Mouse (Mus musculus) forebrain, embryonic 12.5 days (tissue): Measurements from ENCODE around the gene Vps37d. TPM values are rescaled to one million over a fixed set of nuclear protein-coding genes. Genes with fewer than 3 reads are reported as not detected.

Experiments
- ATAC-seq: fragments of 200-750 bp; cut with Nextera tagmentation; 2 replicates; pipeline ENCODE4 v1.8.0; 2017; ENCODE audit warnings: moderate TSS enrichment; ENCODE audit not compliant: low FRiP score
- H3K27ac ChIP-seq: fragments of 300-500 bp; sonication (generic); 2 replicates; pipeline ENCODE4 v1.5.1; 2016; ENCODE audit warnings: mild to moderate bottlenecking
- H3K27me3 ChIP-seq: fragments of 300-500 bp; sonication (generic); 2 replicates; pipeline ENCODE4 v1.6.1; 2016; ENCODE audit warnings: mild to moderate bottlenecking
- H3K36me3 ChIP-seq: fragments of 300-500 bp; sonication (generic); replicated peaks from 2 replicates; pipeline ENCODE4 v1.6.1; 2016; ENCODE audit warnings: mild to moderate bottlenecking
- H3K4me1 ChIP-seq: fragments of 300-500 bp; sonication (generic); 2 replicates; pipeline ENCODE4 v1.6.1; 2016
- H3K4me2 ChIP-seq: fragments of 300-500 bp; sonication (generic); 2 replicates; pipeline ENCODE4 v1.6.1; 2016; ENCODE audit warnings: mild to moderate bottlenecking, moderate library complexity
- H3K4me3 ChIP-seq: fragments of 300-500 bp; sonication (generic); replicated peaks from 2 replicates; pipeline ENCODE4 v1.5.1; 2016; ENCODE audit warnings: mild to moderate bottlenecking
- H3K9ac ChIP-seq: fragments of 300-500 bp; sonication (generic); 2 replicates; pipeline ENCODE4 v1.6.1; 2016; ENCODE audit warnings: mild to moderate bottlenecking
- H3K9me3 ChIP-seq: fragments of 300-500 bp; sonication (generic); 2 replicates; pipeline ENCODE4 v1.6.1; 2016
- WGBS: fragments of 180-500 bp; shearing (Covaris S2); methylation state at CpG from one replicate; pipeline ENCODE4 v1.1.7; 2016; 5-methylcytosine and 5-hydroxymethylcytosine counted together
- polyA plus RNA-seq: library from polyadenylated mRNA; unstranded; fragments of >200 nt; fragmentation: Nextera tagmentation; extraction: Ambion mirVana; gene quantifications from 2 replicates; pipeline ENCODE4 v1.2.1, GENCODE M21; 2016

Vps37d gene
- polyA plus RNA-seq, 1 experiment from 2014 or later: 21.9 TPM

DNA sequence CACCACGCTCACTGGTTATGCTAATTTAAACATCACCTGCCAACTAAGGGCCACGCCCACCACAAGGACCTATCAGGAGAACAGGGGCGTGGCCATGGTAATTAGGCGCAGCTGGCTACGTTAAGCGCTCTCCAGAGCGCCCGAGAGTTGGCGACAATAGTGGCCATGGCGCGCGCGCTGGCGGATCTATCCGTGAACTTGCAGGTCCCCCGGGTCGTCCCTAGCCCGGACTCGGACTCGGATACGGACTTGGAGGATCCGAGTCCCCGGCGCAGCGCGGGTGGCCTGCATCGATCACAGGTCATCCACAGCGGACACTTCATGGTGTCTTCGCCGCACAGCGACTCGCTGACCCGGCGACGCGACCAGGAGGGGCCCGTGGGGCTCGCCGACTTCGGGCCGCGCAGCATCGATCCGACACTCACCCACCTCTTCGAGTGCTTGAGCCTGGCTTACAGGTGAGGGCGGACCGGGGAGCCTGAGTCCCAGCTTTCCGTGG, 28.7 kb upstream of the Vps37d start:
- peaks cover 68% of the 10 kb centered on the region for H3K27me3 ChIP-seq
- H3K36me3 ChIP-seq: no peaks in the 10 kb centered on the region
- no peak overlapping the region for H3K27ac ChIP-seq
- ATAC-seq: peak; percentile 94
- peaks cover 16% of the 10 kb centered on the region for H3K4me1 ChIP-seq
- WGBS: under 1% methylated on average over 48 of the region's 48 CpGs
- H3K9ac ChIP-seq: peak overlapping the region; percentile 49; the same call in 1 of the 2 replicates
- peak overlapping the region; percentile 79 for H3K4me2 ChIP-seq
- no peaks in the 10 kb centered on the region for H3K9me3 ChIP-seq
- peak overlapping the region; percentile 49 for H3K4me3 ChIP-seq

GRCm38 (mm10) chr5:135103999-135104660, 26.1 kb upstream of the Vps37d start:
- H3K9me3 ChIP-seq: no peaks in the 10 kb centered on the region
- H3K27ac ChIP-seq: no peak overlapping the region
- H3K4me1 ChIP-seq: peaks cover 16% of the 10 kb centered on the region
- H3K27me3 ChIP-seq: peaks cover 46% of the 10 kb centered on the region
- no peak overlapping the region for H3K4me2 ChIP-seq
- H3K9ac ChIP-seq: no peak overlapping the region
- no peak for ATAC-seq
- WGBS: 69% methylated on average over 11 of the region's 11 CpGs
- H3K36me3 ChIP-seq: no peaks in the 10 kb centered on the region
- H3K4me3 ChIP-seq: no peak overlapping the region

DNA sequence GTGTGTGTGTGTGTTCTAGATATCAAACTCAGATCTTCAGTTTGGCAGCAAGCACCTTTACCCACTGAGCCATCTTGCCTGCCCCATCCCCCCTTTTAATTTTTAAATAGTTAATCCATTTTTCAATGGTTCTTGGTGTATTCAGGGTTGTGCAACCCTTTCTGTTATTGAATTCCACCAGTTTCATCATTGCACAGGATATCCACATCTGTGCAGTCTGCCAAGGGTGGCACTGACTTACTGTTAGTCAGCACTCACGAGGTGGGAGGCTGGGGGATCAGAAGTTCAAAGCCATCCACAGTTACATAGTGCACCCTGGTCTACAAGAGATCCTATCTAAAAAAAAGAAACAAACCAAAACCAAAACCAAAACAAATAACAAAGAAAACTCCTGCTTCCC, 22.9 kb upstream of the Vps37d start:
- Histone ChIP-seq H3K36me3 (no peaks in the 10 kb centered on the region), H3K4me1 (no peaks in the 10 kb centered on the region), H3K27ac (no peak overlapping the region), H3K27me3 (peaks cover 16% of the 10 kb centered on the region), H3K9ac (no peak overlapping the region), H3K4me3 (no peak overlapping the region), H3K9me3 (no peaks in the 10 kb centered on the region), H3K4me2 (no peak overlapping the region)
- WGBS: 74% methylated on average over 1 of the region's 1 CpGs
- no peak for ATAC-seq

- Histone ChIP-seq H3K27me3 (peaks cover 74% of the 10 kb centered on the region), H3K9ac (no peak within 1 kb of the TSS), H3K36me3 (no peaks in the 10 kb centered on the region), H3K4me2 (peak within 1 kb of the TSS; percentile 42), H3K9me3 (no peaks in the 10 kb centered on the region), H3K4me1 (no peaks in the 10 kb centered on the region), H3K27ac (no peak within 1 kb of the TSS), H3K4me3 (peak within 1 kb of the TSS; percentile 24)
- no peak for ATAC-seq
- 1% methylated on average over 39 of the region's 39 CpGs for WGBS
These were observed 11.6 kb upstream of the Vps37d start, which contains the start of gene Mlxipl for GRCm38 (mm10) chr5:135089653-135090052. Gene Mlxipl, plus strand, starts transcription at chr5:135089890.

DNA sequence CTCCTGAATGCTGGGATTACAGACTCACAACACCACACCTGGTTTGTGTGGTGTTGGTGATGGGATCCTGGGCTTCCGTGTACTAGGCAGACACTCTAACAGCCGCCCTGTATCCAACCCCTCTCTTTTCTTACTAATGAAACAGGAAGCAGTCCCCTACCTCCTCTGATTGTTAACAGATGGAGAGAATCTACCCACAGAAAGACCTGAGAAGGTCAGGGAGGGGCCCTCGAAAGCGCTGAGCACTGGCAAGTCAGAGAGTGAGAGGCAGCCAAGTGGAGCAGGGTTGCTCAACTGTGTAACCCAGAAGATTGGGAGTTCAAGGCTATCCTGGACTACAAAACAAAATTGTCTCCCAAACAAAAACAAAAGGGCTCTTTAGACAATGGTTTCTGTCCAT, 8.8 kb upstream of the Vps37d start:
- peaks cover 67% of the 10 kb centered on the region for H3K27me3 ChIP-seq
- ATAC-seq: no peak
- H3K4me2 ChIP-seq: no peak overlapping the region
- no peak overlapping the region for H3K27ac ChIP-seq
- no peak overlapping the region for H3K4me3 ChIP-seq
- 71% methylated on average over 4 of the region's 4 CpGs for WGBS
- H3K36me3 ChIP-seq: no peaks in the 10 kb centered on the region
- no peak overlapping the region for H3K9ac ChIP-seq
- no peaks in the 10 kb centered on the region for H3K9me3 ChIP-seq
- H3K4me1 ChIP-seq: no peaks in the 10 kb centered on the region

DNA sequence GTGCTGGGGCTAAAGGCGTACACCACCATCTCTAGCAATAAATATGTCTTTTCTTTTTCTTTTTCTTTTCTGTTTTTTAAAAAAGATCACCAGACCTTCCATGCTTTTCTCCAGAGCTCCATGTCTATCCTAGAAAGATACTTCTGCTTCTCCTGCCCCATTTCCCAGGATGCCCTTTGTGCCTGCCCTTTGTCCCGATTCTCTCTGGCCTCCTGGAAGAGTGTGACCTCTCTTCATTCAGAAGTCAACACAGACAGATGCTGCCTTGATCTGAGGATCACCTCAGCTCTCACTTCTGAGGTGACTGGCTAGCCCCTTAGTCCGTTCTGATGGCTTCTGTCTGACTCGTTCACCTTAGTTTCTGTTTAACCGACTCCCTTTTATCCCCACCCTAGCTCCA, 2.5 kb upstream of the Vps37d start:
- H3K4me3 ChIP-seq: no peak overlapping the region
- WGBS: 89% methylated on average over 5 of the region's 5 CpGs
- no peaks in the 10 kb centered on the region for H3K9me3 ChIP-seq
- no peak for ATAC-seq
- H3K4me2 ChIP-seq: no peak overlapping the region
- peaks cover 4% of the 10 kb centered on the region; the same call in 1 of the 2 replicates for H3K36me3 ChIP-seq
- no peak overlapping the region for H3K9ac ChIP-seq
- H3K27me3 ChIP-seq: peaks cover 11% of the 10 kb centered on the region; the same call in 1 of the 2 replicates
- H3K4me1 ChIP-seq: peaks cover 11% of the 10 kb centered on the region
- H3K27ac ChIP-seq: no peak overlapping the region

- H3K27me3 ChIP-seq: peaks cover 7% of the 10 kb centered on the region; the same call in 1 of the 2 replicates
- H3K4me1 ChIP-seq: peaks cover 11% of the 10 kb centered on the region
- H3K4me3 ChIP-seq: no peak overlapping the region
- no peak overlapping the region for H3K27ac ChIP-seq
- H3K4me2 ChIP-seq: no peak overlapping the region
- H3K9ac ChIP-seq: no peak overlapping the region
- no peaks in the 10 kb centered on the region for H3K9me3 ChIP-seq
- 94% methylated on average over 2 of the region's 2 CpGs for WGBS
- ATAC-seq: no peak
- peaks cover 13% of the 10 kb centered on the region for H3K36me3 ChIP-seq
These were observed 1.5 kb upstream of the Vps37d start for GRCm38 (mm10) chr5:135079578-135079977.

DNA sequence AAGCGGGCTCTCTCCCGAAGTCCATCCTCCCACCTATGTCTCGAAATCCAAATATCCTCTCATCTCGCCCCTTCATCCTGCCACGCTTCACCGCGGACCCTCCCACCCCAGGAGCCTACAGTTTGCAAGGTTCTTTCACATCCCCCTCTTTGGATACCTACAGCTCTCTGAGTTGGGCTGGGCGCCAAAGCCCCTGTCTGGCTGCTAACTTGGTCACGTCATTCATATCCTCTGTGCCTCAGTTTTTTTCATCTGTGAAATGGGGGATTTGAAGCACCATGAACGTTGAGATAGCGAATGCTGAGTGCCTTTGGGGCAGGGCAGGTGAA, 380 bp upstream of the Vps37d start:
- peak overlapping the region; percentile 63 for H3K4me2 ChIP-seq
- H3K9me3 ChIP-seq: no peaks in the 10 kb centered on the region
- 2% methylated on average over 11 of the region's 11 CpGs for WGBS
- peak overlapping the region; percentile 97 for H3K4me3 ChIP-seq
- H3K9ac ChIP-seq: peak overlapping the region; percentile 99
- ATAC-seq: no peak
- peaks cover 21% of the 10 kb centered on the region for H3K4me1 ChIP-seq
- H3K36me3 ChIP-seq: peaks cover 21% of the 10 kb centered on the region
- 0 out of 2 replicates have a peak, but pooled peaks cover 4% of the 10 kb centered on the region for H3K27me3 ChIP-seq
- H3K27ac ChIP-seq: no peak overlapping the region

- peaks cover 27% of the 10 kb centered on the region for H3K4me1 ChIP-seq
- H3K9me3 ChIP-seq: no peaks in the 10 kb centered on the region
- H3K4me3 ChIP-seq: peak overlapping the region; percentile 97
- H3K36me3 ChIP-seq: peaks cover 35% of the 10 kb centered on the region
- H3K27ac ChIP-seq: peak overlapping the region; percentile 85
- H3K27me3 ChIP-seq: 0 out of 2 replicates have a peak, but pooled peaks cover 2% of the 10 kb centered on the region
- ATAC-seq: peak; percentile 60
- peak overlapping the region; percentile 63 for H3K4me2 ChIP-seq
- WGBS: 15% methylated on average over 14 of the region's 14 CpGs
- peak overlapping the region; percentile 99 for H3K9ac ChIP-seq
These were observed 1.0 kb downstream of the Vps37d start for GRCm38 (mm10) chr5:135076931-135077505.

DNA sequence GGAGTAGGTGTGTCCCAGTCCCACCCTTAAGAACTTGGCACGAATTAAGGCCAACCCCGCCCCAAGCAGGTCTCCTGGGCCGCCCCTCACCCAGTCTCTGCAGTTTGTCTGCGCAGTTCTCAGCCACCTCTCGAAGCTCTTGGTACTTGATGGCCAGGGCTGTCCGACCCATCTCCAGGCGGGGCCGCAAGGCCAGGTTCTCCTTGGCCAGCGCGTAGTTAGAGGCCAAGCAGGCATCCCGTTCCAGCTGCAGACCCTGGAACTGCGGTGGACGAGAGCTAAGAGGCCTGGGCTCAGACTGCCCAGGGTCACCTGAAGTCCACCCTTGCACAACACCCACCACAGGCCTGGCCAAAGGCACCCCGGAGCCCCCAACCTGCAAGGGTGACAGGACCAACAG, 1.7 kb downstream of the Vps37d start:
- H3K4me3 ChIP-seq: peak overlapping the region; percentile 97

DNA sequence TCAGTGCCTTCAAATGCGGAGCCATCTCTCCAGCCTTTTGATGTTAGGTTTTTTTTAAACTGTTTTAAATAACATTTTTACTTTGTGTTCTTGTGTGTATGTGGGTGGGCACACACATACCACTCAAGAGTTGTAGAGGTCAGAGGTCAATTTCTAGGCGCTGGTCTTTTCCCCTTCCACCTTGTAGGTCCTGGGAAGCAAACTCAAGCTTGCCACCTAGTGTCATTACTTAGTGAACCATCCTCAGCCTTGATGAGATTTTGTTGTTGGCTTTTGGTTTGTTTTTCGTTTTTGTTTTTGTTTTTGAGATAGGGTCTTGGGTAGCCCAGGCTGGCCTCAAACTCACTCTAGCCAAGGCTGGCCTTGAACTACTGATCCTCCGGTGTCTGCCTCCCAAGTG, 2.4 kb downstream of the Vps37d start:
- no peak overlapping the region for H3K4me3 ChIP-seq
- no peak overlapping the region for H3K9ac ChIP-seq
- no peak overlapping the region for H3K4me2 ChIP-seq
- no peak for ATAC-seq
- H3K27me3 ChIP-seq: no peaks in the 10 kb centered on the region
- H3K9me3 ChIP-seq: no peaks in the 10 kb centered on the region
- WGBS: 75% methylated on average over 4 of the region's 4 CpGs
- H3K4me1 ChIP-seq: peaks cover 27% of the 10 kb centered on the region
- no peak overlapping the region for H3K27ac ChIP-seq
- H3K36me3 ChIP-seq: peaks cover 38% of the 10 kb centered on the region

More for the DNA sequence above, 1.7 kb downstream of the Vps37d start:
- no peaks in the 10 kb centered on the region for H3K27me3 ChIP-seq
- no peak overlapping the region for H3K27ac ChIP-seq
- H3K36me3 ChIP-seq: peaks cover 38% of the 10 kb centered on the region
- no peaks in the 10 kb centered on the region for H3K9me3 ChIP-seq
- peaks cover 27% of the 10 kb centered on the region for H3K4me1 ChIP-seq
- H3K4me2 ChIP-seq: peak overlapping the region; percentile 63
- 90% methylated on average over 14 of the region's 14 CpGs for WGBS
- ATAC-seq: no peak
- H3K9ac ChIP-seq: no peak overlapping the region

- H3K27me3 ChIP-seq: no peaks in the 10 kb centered on the region
- ATAC-seq: no peak
- H3K9ac ChIP-seq: peak overlapping the region; percentile 2; the same call in 1 of the 2 replicates
- no peak overlapping the region for H3K4me3 ChIP-seq
- peaks cover 27% of the 10 kb centered on the region for H3K4me1 ChIP-seq
- H3K36me3 ChIP-seq: peaks cover 38% of the 10 kb centered on the region
- 0 out of 2 replicates have a peak, but pooled peaks cover under 1% of the 10 kb centered on the region for H3K9me3 ChIP-seq
- H3K27ac ChIP-seq: no peak overlapping the region
- WGBS: 23% methylated on average over 26 of the region's 26 CpGs
- H3K4me2 ChIP-seq: peak overlapping the region; percentile 17; the same call in 1 of the 2 replicates
These were observed 4.5 kb downstream of the Vps37d start for GRCm38 (mm10) chr5:135073349-135074150.
